Mouse (Mus musculus) heart, postnatal 0 days (tissue): ENCODE measurements around the gene Thada.

Source experiments
- CTCF ChIP-seq: IDR thresholded peaks from 2 replicates; pipeline ENCODE4 v1.5.1; 2016; ENCODE audit warnings: antibody characterized with exemption, control low read depth, low read depth
- EP300 ChIP-seq: IDR thresholded peaks from 2 replicates; pipeline ENCODE4 v1.6.1; 2016; ENCODE audit warnings: antibody characterized with exemption, low read depth

GRCm38 (mm10) chr17:84167377-84167776 is 298.6 kb downstream of the Thada start:
- TF ChIP-seq CTCF (no peak), EP300 (no peak)
